Mouse (Mus musculus): ENCODE results near the gene Slc38a7.

DNA sequence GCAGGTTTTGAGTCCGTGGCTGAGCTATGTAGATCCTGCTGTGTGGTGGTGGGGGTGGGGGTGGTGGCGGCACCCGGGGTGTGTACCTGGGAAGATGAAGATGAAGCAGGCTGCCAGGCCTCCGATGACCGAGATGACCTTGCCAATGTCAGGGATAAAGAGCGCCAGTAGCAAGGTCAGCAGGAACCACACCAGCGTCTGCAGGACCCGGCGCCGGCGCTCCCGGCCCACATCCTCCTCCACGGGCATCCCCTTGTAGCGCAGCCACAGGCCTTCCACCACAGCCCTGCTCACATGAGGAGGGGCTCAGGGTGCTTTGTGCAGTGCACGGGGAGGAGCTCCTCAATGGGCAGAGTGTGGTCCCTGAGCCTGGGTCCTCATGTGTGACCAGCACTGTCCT lies 11.9 kb downstream of the Slc38a7 start:
- TF ChIP-seq EP300 (IDR thresholded peaks at IDR 0.05; ENCODE audit: low read depth) (no peak), CTCF (IDR thresholded peaks at IDR 0.05; ENCODE audit: low read depth) (no peak)
